ENCODE assay signal across 8 mouse cellular contexts in genomic region chr19:8880311-8881033, GRCm38 (mm10). TPM values are rescaled to one million over a fixed set of nuclear protein-coding genes. Genes with fewer than 3 reads are reported as not detected.
DNase-seq lines count a peak whose midpoint lies in the region; ATAC-seq and TF ChIP-seq lines count a peak whose summit lies in the region.

TSS of gene Uqcc3 (minus strand) at chr19:8880923.

- H3K4me1 ChIP-seq in ES-Bruce4 (ENCODE audit: control insufficient read depth, insufficient read depth, low read length): peaks cover 1% of the 10 kb centered on the region
- H3K4me1 ChIP-seq in forebrain, embryonic 13.5 days: peaks cover 10% of the 10 kb centered on the region
- peaks cover 3% of the 10 kb centered on the region for H3K4me1 ChIP-seq in heart, postnatal 0 days (ENCODE audit: control insufficient read depth, insufficient read depth)
- peaks cover 18% of the 10 kb centered on the region for H3K4me1 ChIP-seq in liver, embryonic 15.5 days (replicated peaks)
- 0 out of 2 replicates have a peak, but pooled peaks cover 6% of the 10 kb centered on the region for H3K4me1 ChIP-seq in neural tube, embryonic 11.5 days (ENCODE audit: control insufficient read depth, insufficient read depth, low read length)
- peaks cover 8% of the 10 kb centered on the region; the same call in 1 of the 2 replicates for H3K4me1 ChIP-seq in stomach, embryonic 16.5 days (ENCODE audit: control insufficient read depth, insufficient read depth, low read length)

- ATAC-seq in cerebellum, adult (ENCODE audit: insufficient number of reproducible peaks, low FRiP score, low TSS enrichment): peak; percentile 82
- ATAC-seq in forebrain, embryonic 13.5 days: peak; percentile 98
- peak; percentile 98 for ATAC-seq in heart, postnatal 0 days (ENCODE audit: insufficient read depth, low read depth)
- peak; percentile 94 for ATAC-seq in liver, embryonic 15.5 days (ENCODE audit: insufficient read depth)
- peak; percentile 94 for ATAC-seq in neural tube, embryonic 11.5 days (ENCODE audit: insufficient read depth, low FRiP score, low TSS enrichment)
- ATAC-seq in stomach, embryonic 16.5 days (ENCODE audit: insufficient read depth, low FRiP score): peak; percentile 95

- H3K36me3 ChIP-seq in ES-Bruce4 (ENCODE audit: control insufficient read depth, insufficient read depth, low read length, poor library complexity, severe bottlenecking): peaks cover 9% of the 10 kb centered on the region
- H3K36me3 ChIP-seq in forebrain, embryonic 13.5 days (ENCODE audit: poor library complexity, severe bottlenecking): peaks cover 19% of the 10 kb centered on the region
- peaks cover 21% of the 10 kb centered on the region for H3K36me3 ChIP-seq in heart, postnatal 0 days (replicated peaks; ENCODE audit: control insufficient read depth, insufficient read depth, low read length)
- peaks cover 20% of the 10 kb centered on the region for H3K36me3 ChIP-seq in liver, embryonic 15.5 days (replicated peaks)
- 0 out of 2 replicates have a peak, but pooled peaks cover 2% of the 10 kb centered on the region for H3K36me3 ChIP-seq in neural tube, embryonic 11.5 days (ENCODE audit: control insufficient read depth, insufficient read depth, low read length)
- peaks cover 6% of the 10 kb centered on the region; the same call in 1 of the 2 replicates for H3K36me3 ChIP-seq in stomach, embryonic 16.5 days (ENCODE audit: control insufficient read depth, insufficient read depth, low read length)

- TF ChIP-seq POLR2A in ES-Bruce4 (IDR thresholded peaks at IDR 0.05; ENCODE audit: insufficient read depth, low read length): peak; percentile 66

- H3K9me3 ChIP-seq in ES-Bruce4 (replicated peaks; ENCODE audit: control insufficient read depth, insufficient read depth, low read length, poor library complexity, severe bottlenecking): no peaks in the 10 kb centered on the region
- H3K9me3 ChIP-seq in forebrain, embryonic 13.5 days (replicated peaks): no peaks in the 10 kb centered on the region
- H3K9me3 ChIP-seq in heart, postnatal 0 days (replicated peaks; ENCODE audit: control insufficient read depth, low read length): no peaks in the 10 kb centered on the region
- H3K9me3 ChIP-seq in liver, embryonic 15.5 days (replicated peaks): no peaks in the 10 kb centered on the region
- no peaks in the 10 kb centered on the region for H3K9me3 ChIP-seq in neural tube, embryonic 11.5 days (ENCODE audit: control insufficient read depth, low read length)
- no peaks in the 10 kb centered on the region for H3K9me3 ChIP-seq in stomach, embryonic 16.5 days (replicated peaks; ENCODE audit: control insufficient read depth, low read length)

- TF ChIP-seq EP300 in ES-Bruce4 (IDR thresholded peaks at IDR 0.05; ENCODE audit: insufficient read depth, low read depth, low read length): peak; percentile 59; the same call in 1 of the 2 replicates
- TF ChIP-seq EP300 in heart, postnatal 0 days (IDR thresholded peaks at IDR 0.05; ENCODE audit: low read depth): no peak

- peak within 1 kb of the TSS; percentile 67 for H3K4me2 ChIP-seq in forebrain, embryonic 13.5 days
- H3K4me2 ChIP-seq in heart, postnatal 0 days (ENCODE audit: low read depth, low read length): peak within 1 kb of the TSS; percentile 93
- peak within 1 kb of the TSS; percentile 93 for H3K4me2 ChIP-seq in liver, embryonic 15.5 days
- peak within 1 kb of the TSS; percentile 81 for H3K4me2 ChIP-seq in neural tube, embryonic 11.5 days (ENCODE audit: low read depth)
- peak within 1 kb of the TSS; percentile 79 for H3K4me2 ChIP-seq in stomach, embryonic 16.5 days (ENCODE audit: low read depth, low read length)

- peak within 1 kb of the TSS; percentile 46; the same call in 1 of the 2 replicates for H3K27ac ChIP-seq in ES-Bruce4 (ENCODE audit: insufficient read depth, low read length)
- peak within 1 kb of the TSS; percentile 79 for H3K27ac ChIP-seq in forebrain, embryonic 13.5 days
- peak within 1 kb of the TSS; percentile 79 for H3K27ac ChIP-seq in heart, postnatal 0 days (ENCODE audit: low read depth)
- H3K27ac ChIP-seq in liver, embryonic 15.5 days (replicated peaks): peak within 1 kb of the TSS; percentile 76
- peak within 1 kb of the TSS; percentile 79 for H3K27ac ChIP-seq in neural tube, embryonic 11.5 days (ENCODE audit: low read depth, low read length)
- H3K27ac ChIP-seq in stomach, embryonic 16.5 days (ENCODE audit: low read length): peak within 1 kb of the TSS; percentile 86

- peak within 1 kb of the TSS; percentile 65 for H3K9ac ChIP-seq in ES-Bruce4 (ENCODE audit: low read depth, poor library complexity, severe bottlenecking)
- peak within 1 kb of the TSS; percentile 87 for H3K9ac ChIP-seq in forebrain, embryonic 13.5 days
- H3K9ac ChIP-seq in heart, postnatal 0 days (replicated peaks; ENCODE audit: low read depth, low read length): peak within 1 kb of the TSS; percentile 75
- peak within 1 kb of the TSS; percentile 95 for H3K9ac ChIP-seq in liver, embryonic 15.5 days
- peak within 1 kb of the TSS; percentile 86 for H3K9ac ChIP-seq in neural tube, embryonic 11.5 days (ENCODE audit: low read length)
- H3K9ac ChIP-seq in stomach, embryonic 16.5 days (ENCODE audit: low read length): peak within 1 kb of the TSS; percentile 91

- TF ChIP-seq CTCF in ES-Bruce4 (IDR thresholded peaks at IDR 0.05; ENCODE audit: low read depth, low read length): no peak
- no peak for TF ChIP-seq CTCF in heart, postnatal 0 days (IDR thresholded peaks at IDR 0.05; ENCODE audit: low read depth)

- H3K27me3 ChIP-seq in ES-Bruce4 (ENCODE audit: control insufficient read depth, insufficient read depth, low read length, poor library complexity, severe bottlenecking): no peaks in the 10 kb centered on the region
- no peaks in the 10 kb centered on the region for H3K27me3 ChIP-seq in forebrain, embryonic 13.5 days
- no peaks in the 10 kb centered on the region for H3K27me3 ChIP-seq in heart, postnatal 0 days (ENCODE audit: control insufficient read depth, insufficient read depth, low read length)
- H3K27me3 ChIP-seq in liver, embryonic 15.5 days: no peaks in the 10 kb centered on the region
- H3K27me3 ChIP-seq in neural tube, embryonic 11.5 days (ENCODE audit: control insufficient read depth, insufficient read depth, low read length): no peaks in the 10 kb centered on the region
- no peaks in the 10 kb centered on the region for H3K27me3 ChIP-seq in stomach, embryonic 16.5 days (ENCODE audit: control insufficient read depth, insufficient read depth, low read length)

- WGBS in forebrain, embryonic 13.5 days: under 1% methylated on average over 42 of the region's 42 CpGs
- WGBS in heart, postnatal 0 days: under 1% methylated on average over 42 of the region's 42 CpGs
- WGBS in liver, embryonic 15.5 days (ENCODE audit: insufficient replicate concordance): under 1% methylated on average over 42 of the region's 42 CpGs
- WGBS in neural tube, embryonic 11.5 days: under 1% methylated on average over 42 of the region's 42 CpGs
- under 1% methylated on average over 42 of the region's 42 CpGs for WGBS in stomach, embryonic 16.5 days

- H3K4me3 ChIP-seq in ES-Bruce4 (ENCODE audit: low read depth, low read length): peak within 1 kb of the TSS; percentile 87
- peak within 1 kb of the TSS; percentile 66 for H3K4me3 ChIP-seq in forebrain, embryonic 13.5 days
- peak within 1 kb of the TSS; percentile 72 for H3K4me3 ChIP-seq in heart, postnatal 0 days (ENCODE audit: low read depth, low read length)
- H3K4me3 ChIP-seq in liver, embryonic 15.5 days (replicated peaks): peak within 1 kb of the TSS; percentile 83
- peak within 1 kb of the TSS; percentile 85 for H3K4me3 ChIP-seq in neural tube, embryonic 11.5 days (ENCODE audit: low read depth, low read length)
- peak within 1 kb of the TSS; percentile 87 for H3K4me3 ChIP-seq in stomach, embryonic 16.5 days (replicated peaks; ENCODE audit: low read length)

- DNase-seq in heart, postnatal 0 days (ENCODE audit: low spot score): peak; percentile 90
- peak; percentile 90 to 95 for DNase-seq in kidney, postnatal 4 days
- DNase-seq in neural tube, embryonic 11.5 days (ENCODE audit: low spot score): peak; percentile 90

RNA-seq across cellular contexts. Expression of gene Uqcc3, which starts in this region (rescaled TPM):
- 14.4 and 14.9 TPM in 2 replicates for polyA plus RNA-seq in ES-Bruce4 (2011; ENCODE audit: insufficient read depth, insufficient read length, low read depth, missing spikeins)
- 61.8 and 64.6 TPM in 2 replicates for polyA plus RNA-seq in forebrain, embryonic 13.5 days (2015; fragmentation: Nextera tagmentation; extraction: Ambion mirVana)
- total RNA-seq in heart, postnatal 0 days (2014; rRNA removed; ENCODE audit: low replicate concordance): 12.6 and 38.2 TPM in 2 replicates
- 91.9 and 102 TPM in 2 replicates for polyA plus RNA-seq in heart, postnatal 0 days (2015; fragmentation: Nextera tagmentation; extraction: Ambion mirVana)
- 29.6 and 29.8 TPM in 2 replicates for polyA plus RNA-seq in liver, embryonic 15.5 days (2015; fragmentation: Nextera tagmentation; extraction: Ambion mirVana)
- 52.9 and 55.0 TPM in 2 replicates for polyA plus RNA-seq in neural tube, embryonic 11.5 days (2014; fragmentation: Nextera tagmentation; extraction: Ambion mirVana)
- 59.9 and 66.2 TPM in 2 replicates for polyA plus RNA-seq in stomach, embryonic 16.5 days (2015; fragmentation: Nextera tagmentation; extraction: Ambion mirVana)

Comparison
In these comparisons a context has a peak if more than half of its experiments do, and no peak if none do; other contexts are left out.
1. Peak in every context shown above with its lines: DNase-seq, ATAC-seq, H3K4me3 ChIP-seq and H3K27ac ChIP-seq.